Mouse (Mus musculus) thymus, postnatal 14 days (tissue): ENCODE measurements around the gene Cd7.
"Not testable (repeated sequence)": the region's sequence is repeated elsewhere in the genome, so short reads cannot be mapped to it uniquely, and the experiment has no call there.

Experiments used
- DNase-seq: peaks from one replicate; pipeline ENCODE4 v3.0.0; 2021

Gene Cd7

DNA sequence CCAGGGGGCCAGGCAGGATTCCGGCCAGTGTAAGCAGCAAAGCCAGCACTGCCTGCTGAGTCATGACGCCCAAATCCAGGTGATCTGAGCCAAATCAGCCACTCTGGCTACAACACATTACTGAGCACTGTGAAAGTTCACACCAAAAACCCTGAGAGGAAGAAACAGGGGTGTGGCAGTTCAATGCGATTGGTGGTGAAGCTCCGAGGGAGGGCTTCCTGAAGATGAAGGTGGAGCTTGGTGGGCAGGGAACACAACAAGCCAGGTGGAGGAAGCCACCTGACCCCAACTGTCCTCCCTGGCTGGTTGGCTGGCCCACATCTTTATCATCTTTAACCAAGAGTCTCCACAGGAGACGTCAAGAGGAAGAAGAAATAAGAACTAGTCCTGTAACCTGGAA, at the start of gene Cd7:
TSS of gene Cd7 (minus strand) at position 117 of the 400 bp plus-strand sequence.
- peak; percentile 50 for DNase-seq

DNA sequence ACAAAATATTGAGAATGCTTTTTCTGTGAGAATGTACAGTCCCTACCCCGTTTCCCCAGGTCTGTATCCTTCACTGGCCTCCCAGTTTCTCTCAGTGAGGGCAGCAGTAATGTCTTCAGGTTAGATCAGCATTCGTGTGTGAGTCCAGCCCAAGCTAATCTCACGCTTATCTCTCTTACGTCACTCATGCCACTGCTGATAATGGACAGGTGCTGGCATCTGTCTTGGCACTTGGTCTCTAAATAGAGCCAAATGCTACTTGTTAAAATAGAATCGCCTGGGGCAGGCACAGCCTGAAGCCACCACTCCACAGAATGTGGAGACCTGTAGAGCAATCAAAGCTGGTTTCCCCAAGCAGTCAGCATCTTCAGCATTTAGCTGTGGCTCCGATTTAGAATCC, 49.8 kb upstream of the Cd7 start:
- DNase-seq, result no peak

GRCm38 (mm10) chr11:121086296-121086695, 47.1 kb upstream of the Cd7 start:
- no peak for DNase-seq

- no peak for DNase-seq
Observed at GRCm38 (mm10) chr11:121085181-121085580, 46.0 kb upstream of the Cd7 start.

DNA sequence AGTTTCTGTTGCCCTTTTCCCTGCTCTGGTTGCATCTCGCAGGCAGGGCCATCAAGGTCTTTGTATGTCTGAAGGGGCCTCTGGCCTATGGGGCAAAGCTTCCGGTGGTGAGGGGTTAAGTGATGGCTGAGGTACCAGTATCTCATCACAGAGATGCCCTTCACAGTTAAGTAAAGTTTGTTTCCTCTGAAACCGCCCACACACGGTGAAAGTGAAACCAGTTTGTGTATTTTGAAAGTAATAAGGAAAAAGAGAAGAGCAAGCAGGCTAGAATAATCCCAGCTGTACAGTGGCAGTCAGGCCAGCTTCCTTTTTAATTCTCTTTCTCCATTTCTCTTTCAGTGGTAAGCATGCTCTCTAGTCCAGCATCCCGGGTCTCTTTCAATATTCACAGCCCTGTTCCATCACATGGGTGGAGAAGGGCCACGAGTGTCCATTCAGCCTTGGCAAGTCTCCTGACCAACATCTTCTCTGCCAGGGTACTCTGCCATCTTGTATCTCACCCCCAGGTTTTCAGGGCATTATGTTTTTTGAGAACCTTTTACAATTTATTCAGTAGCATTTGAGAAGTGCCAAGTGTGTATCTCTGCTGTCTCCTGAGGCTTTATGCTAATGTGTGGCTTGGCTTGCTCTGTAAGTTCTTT, 43.8 kb upstream of the Cd7 start:
- peak; percentile 39 for DNase-seq

- DNase-seq, result no peak
Observed at GRCm38 (mm10) chr11:121082250-121082649, 43.0 kb upstream of the Cd7 start.

- DNase-seq, result no peak
Observed at GRCm38 (mm10) chr11:121081120-121081519, 41.9 kb upstream of the Cd7 start, which contains the start of gene Sectm1a. Sectm1a (minus strand) TSS chr11:121081220.

DNA sequence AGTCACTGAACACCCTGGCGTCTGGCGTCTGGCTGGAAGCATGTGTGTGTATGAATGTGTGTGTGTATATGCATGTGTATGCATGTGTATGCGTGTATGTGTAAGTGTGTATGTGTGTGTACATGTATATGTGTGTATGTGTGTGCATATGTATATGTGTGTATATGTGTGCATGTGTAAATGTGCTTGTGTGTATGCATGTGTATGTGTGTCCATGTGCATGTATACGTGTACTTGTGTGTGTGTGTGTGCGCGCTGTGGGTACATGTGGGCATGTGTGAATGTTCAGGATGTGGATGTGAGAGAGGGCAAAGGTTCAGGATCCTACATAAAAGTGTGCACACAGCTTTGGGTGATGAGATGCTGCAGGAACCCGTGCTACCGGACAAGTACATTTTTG, 41.1 kb upstream of the Cd7 start:
- DNase-seq, result no peak

GRCm38 (mm10) chr11:121075655-121076054, 36.4 kb upstream of the Cd7 start:
- DNase-seq, result no peak

DNA sequence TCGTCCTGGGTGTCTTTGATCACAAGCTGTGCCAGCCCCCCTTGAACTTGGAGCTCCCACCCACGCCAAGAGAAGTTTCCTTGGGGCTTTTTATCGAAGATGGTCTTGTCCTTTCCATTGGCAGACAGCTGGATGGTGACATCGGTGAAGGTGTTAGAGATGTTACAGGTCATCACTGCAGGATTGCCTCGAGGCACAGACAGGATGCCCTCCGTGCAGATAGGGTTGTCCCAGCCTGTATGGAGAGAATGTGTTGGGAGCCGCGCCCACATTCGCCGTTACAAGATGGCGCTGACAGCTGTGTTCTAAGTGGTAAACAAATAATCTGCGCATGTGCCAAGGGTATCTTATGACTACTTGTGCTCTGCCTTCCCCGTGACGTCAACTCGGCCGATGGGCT, 30.4 kb upstream of the Cd7 start:
- not testable (repeated sequence) for DNase-seq

DNA sequence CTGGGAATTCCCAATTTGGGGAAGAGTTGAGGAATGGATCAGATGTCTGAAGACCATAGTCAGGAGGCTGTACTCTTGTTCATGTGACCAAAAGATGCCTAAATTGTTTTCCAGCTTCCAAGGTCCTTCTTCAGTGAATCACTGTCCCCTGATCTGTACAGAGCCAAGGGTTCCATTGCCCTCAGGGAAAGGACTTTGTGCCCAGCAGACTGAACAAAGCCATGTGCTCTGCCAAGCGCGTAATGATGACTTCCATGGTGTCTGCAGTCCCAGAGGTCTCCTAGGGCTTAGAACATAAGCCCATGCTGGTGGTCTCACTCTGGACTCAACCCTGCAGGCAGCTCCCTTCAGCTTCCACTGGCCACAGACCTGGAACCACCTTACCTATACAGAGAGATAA, 28.7 kb upstream of the Cd7 start:
- DNase-seq, result no peak

- DNase-seq, result no peak
Observed at GRCm38 (mm10) chr11:121064197-121064596, 25.0 kb upstream of the Cd7 start.

DNA sequence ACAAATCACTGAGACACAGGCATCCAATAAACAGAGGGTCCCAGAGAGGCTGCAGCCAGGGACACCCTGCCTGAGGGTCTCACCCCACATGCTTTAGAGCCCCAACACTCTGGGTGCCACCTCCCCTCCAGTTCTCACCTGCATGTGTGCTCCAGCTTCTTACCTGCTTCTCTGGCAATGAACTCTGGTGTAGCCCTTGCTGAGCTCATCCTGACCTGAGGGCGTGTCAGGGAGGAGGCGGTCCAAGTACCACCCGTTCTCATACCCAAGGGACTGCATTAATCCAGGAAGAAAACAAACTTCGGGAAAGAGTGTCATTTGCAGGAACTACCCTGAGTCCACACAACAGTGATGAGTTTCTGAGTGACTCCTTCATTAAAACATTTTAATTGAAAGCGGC, 24.2 kb upstream of the Cd7 start, which contains the start of gene Sectm1b:
TSS of gene Sectm1b (minus strand) at position 191 of the 400 bp plus-strand sequence.
- no peak for DNase-seq

- DNase-seq, result no peak
Observed at GRCm38 (mm10) chr11:121061615-121062014, 22.4 kb upstream of the Cd7 start.

DNA sequence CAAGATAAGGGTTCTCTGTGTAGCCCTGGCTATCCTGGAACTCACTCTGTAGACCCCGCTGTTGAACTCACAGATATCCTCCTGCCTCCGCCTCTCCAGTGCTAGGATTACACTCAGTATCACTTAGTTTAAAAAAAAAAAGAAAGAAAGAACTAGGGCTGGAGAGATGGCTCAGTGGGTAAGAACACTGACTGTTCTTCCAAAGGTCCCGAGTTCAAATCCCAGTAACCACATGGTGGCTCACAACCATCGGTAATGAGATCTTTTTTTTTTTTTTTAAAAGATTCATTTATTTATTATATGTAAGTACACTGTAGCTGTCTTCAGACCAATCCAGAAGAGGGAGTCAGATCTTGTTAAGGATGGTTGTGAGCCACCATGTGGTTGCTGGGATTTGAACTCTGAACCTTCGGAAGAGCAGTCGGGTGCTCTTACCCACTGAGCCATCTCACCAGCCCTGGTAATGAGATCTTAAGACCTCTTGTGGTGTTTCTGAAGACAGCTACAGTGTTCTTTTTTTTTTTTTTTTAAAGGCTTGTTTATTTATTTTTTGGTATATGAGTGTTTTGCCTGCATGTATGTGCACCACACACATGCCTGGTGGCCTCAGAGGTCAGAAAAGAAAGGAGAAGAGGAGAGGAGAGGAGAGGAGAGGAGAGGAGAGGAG, 21.3 kb upstream of the Cd7 start:
- not testable (repeated sequence) for DNase-seq

DNA sequence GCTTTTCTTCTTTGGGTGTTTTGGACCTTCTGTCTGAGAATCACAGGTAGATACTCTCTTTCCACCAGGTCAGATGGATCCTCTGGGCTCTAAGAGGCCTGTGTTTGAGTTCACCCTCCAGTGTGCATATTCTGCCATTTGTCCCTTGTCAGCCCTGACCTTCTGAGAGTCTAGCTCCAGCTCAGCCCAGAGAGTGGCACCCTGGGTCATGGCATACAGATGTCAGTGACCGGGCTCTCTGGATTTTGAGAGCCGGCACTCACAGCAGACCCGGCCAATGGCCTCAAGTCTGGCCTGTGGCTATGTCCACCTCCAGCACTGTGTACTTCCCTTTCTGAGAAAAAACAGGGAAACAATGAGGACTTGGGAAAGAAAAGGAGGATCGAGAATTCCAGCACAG, 20.3 kb upstream of the Cd7 start:
- no peak for DNase-seq

DNA sequence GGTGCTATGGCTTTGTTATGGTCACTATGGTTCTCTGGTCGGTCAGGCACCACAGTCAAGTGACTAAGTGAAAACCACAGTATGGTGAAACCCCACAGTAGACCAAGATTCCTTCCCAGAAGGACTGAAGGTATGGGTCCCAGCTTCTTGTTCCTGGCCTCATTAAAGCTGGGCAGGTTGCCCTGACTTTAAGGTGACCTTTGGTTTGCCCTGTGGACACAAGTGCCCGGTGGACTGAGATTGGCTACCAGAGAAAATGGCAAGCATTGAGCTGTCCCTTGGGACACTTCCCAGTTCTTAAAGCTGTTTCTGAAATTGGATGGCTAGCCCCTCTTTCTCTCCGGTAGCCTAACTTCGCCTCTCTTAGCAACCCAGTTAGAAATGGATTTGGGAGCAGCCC, 19.7 kb upstream of the Cd7 start:
- DNase-seq, result no peak

DNA sequence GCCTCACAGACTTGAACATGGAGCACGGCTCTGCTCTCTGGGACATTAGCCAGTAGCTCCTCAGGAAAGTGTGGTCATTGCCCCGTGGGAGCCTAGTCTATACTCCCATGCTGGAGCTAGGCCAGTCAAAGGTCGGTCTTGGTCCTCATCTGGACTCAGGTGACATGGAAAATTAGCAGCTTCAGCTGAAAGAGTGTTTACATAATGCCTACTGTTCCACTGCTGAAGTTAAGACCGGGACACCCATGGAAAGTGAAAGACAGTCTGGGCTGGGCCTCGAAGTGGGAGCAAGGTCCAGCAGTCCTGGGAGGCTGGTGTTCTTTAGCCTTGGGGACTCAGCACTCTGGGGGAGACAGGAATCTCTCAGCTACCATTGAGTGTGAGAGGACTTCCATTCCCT, 18.9 kb upstream of the Cd7 start:
- DNase-seq, result no peak

- DNase-seq, result no peak
Observed at GRCm38 (mm10) chr11:121056536-121057236, 17.5 kb upstream of the Cd7 start.

DNA sequence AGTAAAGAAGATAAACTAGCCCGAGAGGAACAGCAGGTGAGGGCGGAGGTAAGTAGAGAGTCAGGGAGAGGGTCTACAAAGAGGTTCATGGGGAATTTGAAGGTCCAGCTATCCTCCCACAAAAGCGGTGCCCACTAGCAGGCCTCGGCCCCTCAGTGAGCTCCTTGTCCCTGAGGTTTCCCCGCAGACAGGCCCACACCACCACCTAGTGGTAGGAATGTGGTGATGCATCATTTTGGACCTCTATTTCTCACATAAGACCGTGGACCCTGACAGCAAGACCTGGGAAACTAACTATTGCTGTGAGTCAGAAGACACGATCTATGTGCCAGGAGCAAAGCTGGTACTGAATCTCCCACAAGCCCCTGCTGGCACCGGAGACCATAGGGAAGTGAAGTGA, 14.3 kb upstream of the Cd7 start:
- DNase-seq, result peak; percentile 74

GRCm38 (mm10) chr11:121052387-121052786, 13.2 kb upstream of the Cd7 start:
- no peak for DNase-seq

DNA sequence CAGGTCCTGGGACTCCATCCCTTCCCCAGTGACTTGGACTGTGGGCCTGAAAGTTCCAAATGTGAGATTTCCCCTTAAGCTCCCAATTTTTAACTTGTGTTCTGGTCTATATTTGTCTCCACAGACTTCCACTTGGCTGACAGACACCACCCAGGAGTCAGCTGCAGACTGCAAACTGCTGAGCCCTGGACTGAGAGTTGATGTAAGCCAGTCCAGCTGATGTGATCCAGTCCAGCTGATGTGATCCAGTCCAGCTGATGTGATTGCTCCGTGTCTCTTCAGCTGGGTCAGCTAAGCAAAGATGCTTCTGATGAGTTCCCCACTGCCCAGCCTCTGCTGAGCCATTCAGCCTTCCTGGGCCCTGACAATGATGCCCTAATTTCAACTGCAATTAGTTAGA, 12.6 kb upstream of the Cd7 start:
- DNase-seq, result no peak

GRCm38 (mm10) chr11:121049840-121050239, 10.6 kb upstream of the Cd7 start:
- no peak for DNase-seq

DNA sequence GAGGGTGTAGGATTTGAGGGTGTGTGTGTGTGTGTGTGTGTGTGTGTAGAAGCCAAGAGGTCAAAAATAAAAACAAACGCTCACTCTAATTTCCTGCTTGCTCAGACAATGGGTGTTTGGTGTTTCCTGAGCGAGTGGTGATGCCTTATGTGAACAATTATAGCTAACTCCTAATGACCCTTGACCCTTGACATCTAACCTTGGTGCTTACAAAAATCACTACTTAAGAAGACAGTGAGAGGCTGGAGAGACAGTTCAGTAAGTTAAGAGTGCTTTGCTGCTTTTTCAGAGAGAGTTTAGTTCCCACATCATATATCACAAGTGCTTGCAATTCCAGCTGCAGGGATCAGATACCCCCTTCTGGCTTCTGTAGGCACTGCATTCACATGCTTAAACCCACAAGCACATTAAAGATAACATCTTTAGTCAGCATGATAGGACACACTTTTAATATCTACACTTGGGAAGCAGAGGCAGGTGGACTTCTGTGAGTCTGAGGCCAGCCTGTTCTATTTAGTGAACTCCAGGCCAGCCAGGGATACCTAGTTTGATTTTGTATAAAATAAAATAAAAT, 8.7 kb upstream of the Cd7 start:
- DNase-seq, result no peak
